In the genomic region with DNA sequence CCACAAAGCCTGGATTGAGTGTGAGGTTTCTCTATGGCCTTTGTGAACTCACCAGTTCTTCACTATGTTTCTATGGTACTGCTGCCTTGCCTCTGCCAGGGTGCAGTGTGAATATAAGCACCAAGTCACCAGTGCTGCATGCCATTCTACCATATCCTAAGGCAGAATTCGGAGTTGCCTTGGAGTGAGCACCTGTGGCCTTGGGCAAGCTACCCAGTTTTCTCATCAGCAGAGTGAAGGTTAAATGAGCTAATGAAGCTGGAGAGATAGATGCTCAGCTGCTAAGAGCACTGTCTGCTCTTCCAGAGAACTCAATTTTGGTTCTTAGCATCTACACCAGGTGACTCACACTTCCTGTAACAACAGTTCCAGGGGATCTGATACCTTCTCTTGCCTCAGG, we compare ENCODE assay signal across 18 mouse cellular contexts. TPM values are rescaled to one million over a fixed set of nuclear protein-coding genes. Genes with fewer than 3 reads are reported as not detected.
"Had no signal": no experiment of that assay in that cellular context is flagged by ENCODE, and none has a peak within 500 bp of the region (broad histone marks: within the 10 kb centered on the region; RNA-seq: fewer than 3 reads in every experiment).

No protein-coding gene starts in this region.

- H3K27me3 ChIP-seq: limb, embryonic 12.5 days; liver, embryonic 15.5 days; midbrain, embryonic 13.5 days had no signal

- H3K4me3 ChIP-seq: limb, embryonic 12.5 days; liver, embryonic 15.5 days; midbrain, embryonic 13.5 days had no signal

- H3K27ac ChIP-seq: limb, embryonic 12.5 days; liver, embryonic 15.5 days; midbrain, embryonic 13.5 days; stomach, postnatal 0 days had no signal

- DNase-seq: kidney, adult 8-10 months; kidney, postnatal 25 days; layer of hippocampus, adult 9-11 months; layer of hippocampus, postnatal 36 days; lung, adult 2 months; lung, postnatal 36 days; right cerebral cortex, postnatal 14 days; thymus, adult 2 months had no signal

- H3K9me3 ChIP-seq: limb, embryonic 12.5 days; liver, embryonic 15.5 days; midbrain, embryonic 13.5 days had no signal

- H3K4me2 ChIP-seq: limb, embryonic 12.5 days; liver, embryonic 15.5 days; midbrain, embryonic 13.5 days had no signal

- H3K9ac ChIP-seq: limb, embryonic 12.5 days; liver, embryonic 15.5 days; midbrain, embryonic 13.5 days had no signal

RNA-seq across cellular contexts. Expression of a gene that starts 54.2 kb away (rescaled TPM):
- total RNA-seq: layer of hippocampus, postnatal 36 days; left cerebral cortex, postnatal 36 days; megakaryocyte progenitor cell, adult 5-6 weeks; midbrain, postnatal 0 days had no signal
- polyA plus RNA-seq: kidney, embryonic 16.5 days; limb, embryonic 12.5 days; midbrain, embryonic 13.5 days; midbrain, postnatal 0 days; neural tube, embryonic 14.5 days; urinary bladder, adult 2 months had no signal
